Mouse (Mus musculus) liver, adult (tissue): Measurements from ENCODE around the gene Amy2a5.
"Not testable (repeated sequence)": the region's sequence is repeated elsewhere in the genome, so short reads cannot be mapped to it uniquely, and the experiment has no call there.

Experiments
- GATA4 ChIP-seq: IDR thresholded peaks from 2 replicates; pipeline ENCODE4 v1.6.1; 2014; ENCODE audit warnings: mild to moderate bottlenecking, low read length; ENCODE audit not compliant: insufficient replicate concordance

Amy2a5 gene

GRCm38 (mm10) chr3:113258737-113259136 is at the start of gene Amy2a5:
Gene Amy2a5, minus strand, starts transcription at chr3:113258837.
- not testable (repeated sequence) for TF ChIP-seq GATA4

DNA sequence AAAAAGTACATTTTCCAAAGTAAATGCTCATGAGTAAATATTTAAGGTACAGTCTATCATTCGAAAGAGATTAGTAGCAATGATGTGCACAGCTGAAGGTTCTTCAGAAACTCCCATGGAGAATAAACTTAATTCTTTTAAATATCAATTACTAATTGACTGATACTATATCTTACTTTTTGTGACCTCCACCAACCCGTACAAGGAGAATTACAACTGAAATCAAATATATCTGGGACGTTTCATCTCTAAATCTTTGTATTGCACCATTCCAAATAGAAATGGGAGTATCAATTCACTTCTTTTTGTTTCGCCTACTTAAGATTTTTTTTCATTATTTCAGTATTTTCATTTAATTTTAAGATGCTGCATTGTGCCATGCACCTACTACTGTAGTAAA is 32.7 kb upstream of the Amy2a5 start, which contains the start of gene Amy2a4:
Gene Amy2a4, minus strand, starts transcription at position 101 of the 400 bp plus-strand sequence.
- not testable (repeated sequence) for TF ChIP-seq GATA4

DNA sequence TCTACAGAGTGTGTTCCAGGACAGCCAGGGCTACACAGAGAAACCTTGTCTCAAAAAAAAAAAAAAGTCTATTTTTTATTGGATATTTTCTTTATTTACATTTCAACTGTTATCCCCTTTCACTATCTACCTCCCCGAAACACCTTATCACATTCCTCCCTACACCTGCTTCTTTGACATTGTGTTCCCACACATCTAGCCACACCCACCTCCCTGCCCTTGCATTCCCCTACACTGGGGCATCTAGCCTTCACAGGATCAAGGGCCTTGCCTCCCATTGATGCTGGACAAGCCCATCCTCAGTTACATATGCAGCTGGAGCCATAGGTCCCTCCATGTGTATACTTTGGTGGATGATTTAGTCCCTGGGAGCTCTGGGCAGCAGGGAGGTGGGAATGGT is 31.5 kb downstream of the Amy2a5 start:
- TF ChIP-seq GATA4, result no peak
